Mouse (Mus musculus) olfactory bulb, adult 2 months (tissue): ENCODE data around the gene Gdpd5. TPM values are rescaled to one million over a fixed set of nuclear protein-coding genes. Genes with fewer than 3 reads are reported as not detected.
"Not testable (repeated sequence)": the region's sequence is repeated elsewhere in the genome, so short reads cannot be mapped to it uniquely, and the experiment has no call there.

Source experiments
- H3K27ac ChIP-seq: fragments of 200-500 bp; 2 replicates; pipeline ENCODE4 v1.5.1; 2012; ENCODE audit warnings: low read depth, low read length; ENCODE audit not compliant: insufficient read depth
- H3K4me1 ChIP-seq: fragments of 200-500 bp; 2 replicates; pipeline ENCODE4 v1.6.1; 2012; ENCODE audit warnings: low read length; ENCODE audit not compliant: control insufficient read depth, insufficient read depth
- H3K4me3 ChIP-seq: fragments of 200-500 bp; 2 replicates; pipeline ENCODE4 v1.5.1; 2012; ENCODE audit warnings: mild to moderate bottlenecking, low read depth, low read length, moderate library complexity; ENCODE audit not compliant: insufficient read depth
- CTCF ChIP-seq: fragments of 200-500 bp; IDR thresholded peaks from 2 replicates; pipeline ENCODE4 v1.5.1; 2012; ENCODE audit warnings: low read depth, mild to moderate bottlenecking, low read length, moderate library complexity; ENCODE audit not compliant: insufficient read depth
- POLR2A ChIP-seq: fragments of 200-500 bp; IDR thresholded peaks from 2 replicates; pipeline ENCODE4 v1.6.1; 2012; ENCODE audit warnings: mild to moderate bottlenecking, low read depth, low read length, moderate library complexity; ENCODE audit not compliant: insufficient read depth
- WGBS: fragments of 180-500 bp; shearing (Covaris S2); methylation state at CpG from one replicate; pipeline ENCODE4 v1.1.7; 2018; 5-methylcytosine and 5-hydroxymethylcytosine counted together
- polyA plus RNA-seq: library from polyadenylated mRNA; stranded (reverse); fragments of >200 nt; gene quantifications from 2 replicates; pipeline ENCODE4 v1.2.4, GENCODE M21; 2012; ENCODE audit warnings: low replicate concordance; ENCODE audit not compliant: missing spikeins, insufficient read depth, insufficient read length

The Gdpd5 gene
- polyA plus RNA-seq, 1 experiment: not detected

DNA sequence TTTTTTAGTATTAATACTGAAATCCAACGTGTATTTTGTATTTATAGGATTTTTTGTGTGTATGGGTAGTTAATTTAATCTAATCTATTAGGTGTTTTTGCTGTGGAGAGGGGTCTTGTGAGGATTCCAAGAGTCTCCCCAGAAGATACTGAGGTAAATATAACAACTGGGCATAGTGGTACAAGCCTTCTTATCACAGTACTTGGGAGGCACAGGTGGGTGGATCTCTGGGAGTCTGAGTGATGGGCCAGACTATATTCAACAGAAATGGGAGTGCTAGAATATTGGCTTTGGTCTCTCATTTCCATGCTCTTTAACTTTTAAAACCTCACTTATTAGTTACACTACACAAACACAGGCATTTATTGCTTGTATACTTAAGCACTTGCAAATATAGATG is 119.9 kb downstream of the Gdpd5 start:
- no peak overlapping the region for H3K27ac ChIP-seq
- no peak overlapping the region for H3K4me3 ChIP-seq
- 69% methylated on average over 1 of the region's 1 CpGs for WGBS
- no peak for TF ChIP-seq POLR2A
- no peak for TF ChIP-seq CTCF
- H3K4me1 ChIP-seq: peaks cover 2% of the 10 kb centered on the region; the same call in 1 of the 2 replicates

- Histone ChIP-seq H3K4me3 (no peak overlapping the region), H3K4me1 (peaks cover 2% of the 10 kb centered on the region; the same call in 1 of the 2 replicates), H3K27ac (no peak overlapping the region)
- TF ChIP-seq POLR2A (no peak), CTCF (no peak)
Measured at GRCm38 (mm10) chr7:99504556-99504955, 123.3 kb downstream of the Gdpd5 start.

DNA sequence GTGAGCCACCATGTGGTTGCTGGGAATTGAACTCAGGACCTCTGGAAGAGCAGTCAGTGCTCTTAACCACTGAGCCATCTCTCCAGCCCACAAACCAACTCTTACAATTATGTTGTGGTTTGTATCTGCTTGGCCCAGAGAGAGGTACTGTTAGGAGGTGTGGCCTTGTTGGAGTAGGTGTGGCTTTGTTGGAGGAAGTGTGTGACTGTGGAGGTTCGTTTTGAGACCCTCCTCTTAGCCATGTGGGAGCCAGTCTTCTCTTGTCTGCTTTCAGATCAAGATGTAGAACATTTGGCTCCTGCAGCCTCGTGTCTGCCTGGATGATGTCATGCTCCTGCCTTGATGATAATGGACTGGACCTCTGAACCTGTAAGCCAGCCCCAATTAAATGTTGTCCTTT is 127.0 kb downstream of the Gdpd5 start:
- not testable (repeated sequence) for H3K27ac ChIP-seq, H3K4me1 ChIP-seq, H3K4me3 ChIP-seq
- 36% methylated on average over 2 of the region's 2 CpGs for WGBS

DNA sequence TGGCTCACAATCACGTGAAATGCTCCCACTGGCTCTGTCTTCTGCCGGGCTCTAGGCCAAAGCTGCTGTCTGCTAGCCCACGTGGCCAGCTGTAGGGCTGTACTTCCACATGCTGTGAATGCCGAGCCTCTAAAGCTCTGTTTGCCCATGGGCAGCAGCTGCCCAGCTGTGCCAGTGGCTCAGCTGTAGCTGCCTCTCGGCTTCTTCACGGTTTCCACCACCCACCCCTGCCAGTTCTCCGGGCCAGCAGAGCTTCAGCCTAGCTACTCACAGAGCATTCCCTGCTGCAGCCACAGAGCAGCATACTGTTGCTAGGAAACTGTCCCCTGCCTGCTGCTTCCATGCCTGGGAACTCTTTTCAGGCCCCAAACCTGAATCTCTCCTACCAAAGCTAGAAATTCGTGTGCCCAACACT is 128.9 kb downstream of the Gdpd5 start:
- Histone ChIP-seq H3K27ac (peak overlapping the region; percentile 86), H3K4me3 (no peak overlapping the region), H3K4me1 (peaks cover 5% of the 10 kb centered on the region)
- TF ChIP-seq CTCF (no peak), POLR2A (no peak)
- WGBS: 1% methylated on average over 8 of the region's 8 CpGs

Other genes with a start within 250 kb of the Gdpd5 start
- gene Uvrag, start 240.3 kb upstream of the Gdpd5 start, polyA plus RNA-seq: not detected in 2 replicates
- not detected in 2 replicates for gene Dgat2, start 198.7 kb upstream of the Gdpd5 start, polyA plus RNA-seq
- gene Mogat2, start 142.8 kb upstream of the Gdpd5 start, polyA plus RNA-seq: not detected in 2 replicates
- not detected in 2 replicates for gene Map6, start 114.0 kb upstream of the Gdpd5 start, polyA plus RNA-seq
- not detected in 2 replicates for gene Serpinh1, start 28.2 kb upstream of the Gdpd5 start, polyA plus RNA-seq
- not detected in 2 replicates for gene Klhl35, start 84.6 kb downstream of the Gdpd5 start, polyA plus RNA-seq
- gene Rps3, start 102.3 kb downstream of the Gdpd5 start, polyA plus RNA-seq: 980 TPM in 1 of 2 replicates, not detected in the other
- gene Arrb1, start 154.1 kb downstream of the Gdpd5 start, polyA plus RNA-seq: not detected in 2 replicates
- not detected in 2 replicates for gene Tpbgl, start 245.7 kb downstream of the Gdpd5 start, polyA plus RNA-seq